Mouse (Mus musculus): ENCODE data around the gene Rps6kb1. TPM values are rescaled to one million over a fixed set of nuclear protein-coding genes. Genes with fewer than 3 reads are reported as not detected.

Gene Rps6kb1
- polyA plus RNA-seq, 1 experiment from 2014 or later: 53.1 TPM

GRCm38 (mm10) chr11:86581250-86581753, 36.7 kb upstream of the Rps6kb1 start:
- Histone ChIP-seq H3K4me2 (ENCODE audit: low read length) (no peak overlapping the region), H3K27me3 (replicated peaks; ENCODE audit: control insufficient read depth, insufficient read depth, low read length) (no peaks in the 10 kb centered on the region), H3K4me1 (ENCODE audit: control insufficient read depth, insufficient read depth, low read depth, low read length) (no peaks in the 10 kb centered on the region), H3K36me3 (ENCODE audit: control insufficient read depth, insufficient read depth, low read length) (no peaks in the 10 kb centered on the region), H3K27ac (ENCODE audit: low read depth, low read length) (no peak overlapping the region), H3K9me3 (ENCODE audit: control insufficient read depth, low read length) (no peaks in the 10 kb centered on the region), H3K9ac (ENCODE audit: low read depth, low read length) (no peak overlapping the region), H3K4me3 (ENCODE audit: low read length) (no peak overlapping the region)
- 77% methylated on average over 11 of the region's 11 CpGs for WGBS
- no peak for ATAC-seq

- Histone ChIP-seq H3K9me3 (ENCODE audit: control insufficient read depth, low read length) (no peaks in the 10 kb centered on the region), H3K9ac (ENCODE audit: low read depth, low read length) (no peak overlapping the region), H3K27ac (ENCODE audit: low read depth, low read length) (no peak overlapping the region), H3K4me1 (ENCODE audit: control insufficient read depth, insufficient read depth, low read depth, low read length) (no peaks in the 10 kb centered on the region), H3K4me3 (ENCODE audit: low read length) (no peak overlapping the region), H3K4me2 (ENCODE audit: low read length) (no peak overlapping the region), H3K36me3 (ENCODE audit: control insufficient read depth, insufficient read depth, low read length) (no peaks in the 10 kb centered on the region), H3K27me3 (replicated peaks; ENCODE audit: control insufficient read depth, insufficient read depth, low read length) (no peaks in the 10 kb centered on the region)
- no peak for ATAC-seq
- 89% methylated on average over 9 of the region's 9 CpGs for WGBS
Measured at GRCm38 (mm10) chr11:86580319-86581113, 35.9 kb upstream of the Rps6kb1 start.

GRCm38 (mm10) chr11:86579731-86580318, 35.2 kb upstream of the Rps6kb1 start:
- Histone ChIP-seq H3K27me3 (replicated peaks; ENCODE audit: control insufficient read depth, insufficient read depth, low read length) (no peaks in the 10 kb centered on the region), H3K4me2 (ENCODE audit: low read length) (no peak overlapping the region), H3K36me3 (ENCODE audit: control insufficient read depth, insufficient read depth, low read length) (no peaks in the 10 kb centered on the region), H3K9me3 (ENCODE audit: control insufficient read depth, low read length) (no peaks in the 10 kb centered on the region), H3K4me3 (ENCODE audit: low read length) (no peak overlapping the region), H3K9ac (ENCODE audit: low read depth, low read length) (no peak overlapping the region), H3K27ac (ENCODE audit: low read depth, low read length) (no peak overlapping the region), H3K4me1 (ENCODE audit: control insufficient read depth, insufficient read depth, low read depth, low read length) (no peaks in the 10 kb centered on the region)
- ATAC-seq: no peak
- WGBS: 85% methylated on average over 10 of the region's 10 CpGs

- Histone ChIP-seq H3K9me3 (ENCODE audit: control insufficient read depth, low read length) (no peaks in the 10 kb centered on the region), H3K36me3 (ENCODE audit: control insufficient read depth, insufficient read depth, low read length) (no peaks in the 10 kb centered on the region), H3K4me3 (ENCODE audit: low read length) (no peak overlapping the region), H3K4me1 (ENCODE audit: control insufficient read depth, insufficient read depth, low read depth, low read length) (no peaks in the 10 kb centered on the region), H3K27me3 (replicated peaks; ENCODE audit: control insufficient read depth, insufficient read depth, low read length) (no peaks in the 10 kb centered on the region), H3K4me2 (ENCODE audit: low read length) (no peak overlapping the region), H3K9ac (ENCODE audit: low read depth, low read length) (no peak overlapping the region), H3K27ac (ENCODE audit: low read depth, low read length) (no peak overlapping the region; the same call in 1 of the 2 replicates)
- WGBS: 80% methylated on average over 25 of the region's 25 CpGs
- ATAC-seq: no peak
Measured at GRCm38 (mm10) chr11:86578809-86579730, 34.5 kb upstream of the Rps6kb1 start.

- Histone ChIP-seq H3K4me3 (ENCODE audit: low read length) (no peak overlapping the region), H3K4me2 (ENCODE audit: low read length) (no peak overlapping the region), H3K9ac (ENCODE audit: low read depth, low read length) (no peak overlapping the region), H3K27ac (ENCODE audit: low read depth, low read length) (no peak overlapping the region), H3K36me3 (ENCODE audit: control insufficient read depth, insufficient read depth, low read length) (no peaks in the 10 kb centered on the region), H3K27me3 (replicated peaks; ENCODE audit: control insufficient read depth, insufficient read depth, low read length) (no peaks in the 10 kb centered on the region), H3K9me3 (ENCODE audit: control insufficient read depth, low read length) (no peaks in the 10 kb centered on the region), H3K4me1 (ENCODE audit: control insufficient read depth, insufficient read depth, low read depth, low read length) (no peaks in the 10 kb centered on the region)
- 87% methylated on average over 6 of the region's 6 CpGs for WGBS
- no peak for ATAC-seq
Measured at GRCm38 (mm10) chr11:86578106-86578808, 33.7 kb upstream of the Rps6kb1 start.

GRCm38 (mm10) chr11:86577231-86577630, 32.6 kb upstream of the Rps6kb1 start:
- WGBS: 78% methylated on average over 4 of the region's 4 CpGs
- H3K27ac ChIP-seq (ENCODE audit: low read depth, low read length): no peak overlapping the region

GRCm38 (mm10) chr11:86575632-86576378, 31.2 kb upstream of the Rps6kb1 start:
- ATAC-seq: no peak
- Histone ChIP-seq H3K27ac (ENCODE audit: low read depth, low read length) (no peak overlapping the region), H3K4me2 (ENCODE audit: low read length) (no peak overlapping the region), H3K27me3 (replicated peaks; ENCODE audit: control insufficient read depth, insufficient read depth, low read length) (no peaks in the 10 kb centered on the region), H3K36me3 (ENCODE audit: control insufficient read depth, insufficient read depth, low read length) (no peaks in the 10 kb centered on the region), H3K9ac (ENCODE audit: low read depth, low read length) (no peak overlapping the region), H3K9me3 (ENCODE audit: control insufficient read depth, low read length) (no peaks in the 10 kb centered on the region), H3K4me3 (ENCODE audit: low read length) (no peak overlapping the region), H3K4me1 (ENCODE audit: control insufficient read depth, insufficient read depth, low read depth, low read length) (no peaks in the 10 kb centered on the region; the same call in 1 of the 2 replicates)
- 75% methylated on average over 7 of the region's 7 CpGs for WGBS

More at GRCm38 (mm10) chr11:86577231-86577630, 32.6 kb upstream of the Rps6kb1 start:
- no peaks in the 10 kb centered on the region for H3K27me3 ChIP-seq (replicated peaks; ENCODE audit: control insufficient read depth, insufficient read depth, low read length)
- no peak overlapping the region for H3K4me3 ChIP-seq (ENCODE audit: low read length)
- H3K9me3 ChIP-seq (ENCODE audit: control insufficient read depth, low read length): no peaks in the 10 kb centered on the region
- no peak overlapping the region for H3K9ac ChIP-seq (ENCODE audit: low read depth, low read length)
- no peaks in the 10 kb centered on the region for H3K4me1 ChIP-seq (ENCODE audit: control insufficient read depth, insufficient read depth, low read depth, low read length)
- ATAC-seq: no peak
- H3K36me3 ChIP-seq (ENCODE audit: control insufficient read depth, insufficient read depth, low read length): no peaks in the 10 kb centered on the region
- H3K4me2 ChIP-seq (ENCODE audit: low read length): no peak overlapping the region

- H3K4me1 ChIP-seq (ENCODE audit: control insufficient read depth, insufficient read depth, low read depth, low read length): no peaks in the 10 kb centered on the region; the same call in 1 of the 2 replicates
- ATAC-seq: no peak
- no peaks in the 10 kb centered on the region for H3K27me3 ChIP-seq (replicated peaks; ENCODE audit: control insufficient read depth, insufficient read depth, low read length)
- H3K4me3 ChIP-seq (ENCODE audit: low read length): no peak overlapping the region
- 89% methylated on average over 2 of the region's 2 CpGs for WGBS
- H3K4me2 ChIP-seq (ENCODE audit: low read length): no peak overlapping the region
- no peak overlapping the region for H3K9ac ChIP-seq (ENCODE audit: low read depth, low read length)
- H3K9me3 ChIP-seq (ENCODE audit: control insufficient read depth, low read length): no peaks in the 10 kb centered on the region
- no peak overlapping the region for H3K27ac ChIP-seq (ENCODE audit: low read depth, low read length)
- H3K36me3 ChIP-seq (ENCODE audit: control insufficient read depth, insufficient read depth, low read length): no peaks in the 10 kb centered on the region
Measured at GRCm38 (mm10) chr11:86574408-86574807, 29.8 kb upstream of the Rps6kb1 start.

All from hindbrain, embryonic 16.5 days (tissue).